Mouse (Mus musculus): ENCODE results near the gene Cercam. TPM values are rescaled to one million over a fixed set of nuclear protein-coding genes. Genes with fewer than 3 reads are reported as not detected.
"Not testable (repeated sequence)": the region's sequence is repeated elsewhere in the genome, so short reads cannot be mapped to it uniquely, and the experiment has no call there.

Gene Cercam
- polyA plus RNA-seq, 1 experiment from 2014 or later, result 18.7 TPM

- H3K27me3 ChIP-seq (ENCODE audit: control insufficient read depth, insufficient read depth, low read length), result no peaks in the 10 kb centered on the region
- H3K36me3 ChIP-seq (ENCODE audit: control insufficient read depth, insufficient read depth, low read length), result 0 out of 2 replicates have a peak, but pooled peaks cover 2% of the 10 kb centered on the region
- no peak overlapping the region for H3K4me2 ChIP-seq (replicated peaks; ENCODE audit: low read depth)
- no peaks in the 10 kb centered on the region for H3K4me1 ChIP-seq (replicated peaks; ENCODE audit: control insufficient read depth, insufficient read depth)
- ATAC-seq (ENCODE audit: low FRiP score, low TSS enrichment) (no peak), DNase-seq (ENCODE audit: low spot score) (no peak)
- H3K9ac ChIP-seq (ENCODE audit: low read length), result no peak overlapping the region
- no peak overlapping the region for H3K4me3 ChIP-seq (ENCODE audit: low read depth, low read length)
- 89% methylated on average over 10 of the region's 10 CpGs for WGBS
- no peak overlapping the region for H3K27ac ChIP-seq (replicated peaks)
- TF ChIP-seq EP300 (optimal IDR thresholded peaks at IDR 0.05) (no peak), CTCF (IDR thresholded peaks at IDR 0.05; ENCODE audit: low read depth) (no peak)
- H3K9me3 ChIP-seq (ENCODE audit: control insufficient read depth, low read length), result no peaks in the 10 kb centered on the region
These were observed 3.8 kb downstream of the Cercam start for GRCm38 (mm10) chr2:29872581-29873295.

DNA sequence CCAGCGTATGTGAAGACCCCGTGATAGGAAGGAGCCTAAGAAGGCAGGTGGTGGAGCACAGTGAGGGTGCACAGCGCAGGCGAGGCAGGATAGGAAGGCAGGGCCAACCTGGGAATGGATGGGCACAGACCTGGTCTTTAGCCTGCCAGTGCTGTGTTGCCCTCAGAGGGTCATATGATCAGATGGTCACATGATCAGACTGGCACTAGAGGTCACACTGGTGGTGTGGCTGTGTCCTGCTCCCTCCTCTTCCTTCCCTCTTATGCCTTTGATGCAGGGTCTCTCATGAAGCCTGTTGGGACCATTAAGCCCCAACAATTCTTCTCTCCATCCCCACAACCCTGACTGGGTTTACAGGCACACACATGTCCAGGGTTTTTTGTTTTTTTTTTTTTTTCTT, 4.8 kb downstream of the Cercam start:
- WGBS, result 91% methylated on average over 4 of the region's 4 CpGs

DNA sequence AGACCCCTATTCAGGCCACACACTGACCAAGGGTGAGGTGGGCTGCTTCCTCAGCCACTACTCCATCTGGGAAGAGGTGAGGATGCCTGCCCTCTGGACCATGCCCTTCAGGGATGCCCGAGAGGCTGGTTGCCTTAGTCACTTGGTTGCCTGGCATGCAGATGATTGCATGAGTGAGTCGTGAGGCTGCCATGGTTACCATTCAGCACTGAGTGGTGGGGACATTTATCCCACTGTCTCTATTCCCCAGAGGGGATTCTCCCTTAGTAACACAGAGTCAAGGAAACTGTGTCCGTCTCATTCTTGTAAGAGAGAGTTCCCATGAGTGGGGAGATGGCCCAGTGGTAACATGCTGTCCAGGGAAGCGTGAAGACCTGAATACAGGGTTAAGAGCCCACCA, 9.1 kb downstream of the Cercam start:
- H3K4me3 ChIP-seq (ENCODE audit: low read depth, low read length), result no peak overlapping the region
- no peaks in the 10 kb centered on the region for H3K27me3 ChIP-seq (ENCODE audit: control insufficient read depth, insufficient read depth, low read length)
- no peak overlapping the region for H3K27ac ChIP-seq (replicated peaks)
- DNase-seq (ENCODE audit: low spot score), result no peak
- H3K9ac ChIP-seq (ENCODE audit: low read length), result 0 out of 2 replicates have a peak overlapping the region, but pooled peaks have one; percentile 8
- H3K9me3 ChIP-seq (ENCODE audit: control insufficient read depth, low read length), result no peaks in the 10 kb centered on the region
- no peak for ATAC-seq (ENCODE audit: low FRiP score, low TSS enrichment)
- no peak overlapping the region for H3K4me2 ChIP-seq (replicated peaks; ENCODE audit: low read depth)
- no peaks in the 10 kb centered on the region for H3K4me1 ChIP-seq (replicated peaks; ENCODE audit: control insufficient read depth, insufficient read depth)
- WGBS, result 83% methylated on average over 4 of the region's 4 CpGs
- TF ChIP-seq CTCF (IDR thresholded peaks at IDR 0.05; ENCODE audit: low read depth) (no peak), EP300 (optimal IDR thresholded peaks at IDR 0.05) (no peak)
- H3K36me3 ChIP-seq (ENCODE audit: control insufficient read depth, insufficient read depth, low read length), result peaks cover 2% of the 10 kb centered on the region; the same call in 1 of the 2 replicates

More for the DNA sequence above, 4.8 kb downstream of the Cercam start:
- ATAC-seq (ENCODE audit: low FRiP score, low TSS enrichment) (no peak), DNase-seq (ENCODE audit: low spot score) (no peak)
- no peak overlapping the region for H3K4me3 ChIP-seq (ENCODE audit: low read depth, low read length)
- no peaks in the 10 kb centered on the region for H3K4me1 ChIP-seq (replicated peaks; ENCODE audit: control insufficient read depth, insufficient read depth)
- no peak overlapping the region for H3K4me2 ChIP-seq (replicated peaks; ENCODE audit: low read depth)
- H3K27me3 ChIP-seq (ENCODE audit: control insufficient read depth, insufficient read depth, low read length), result no peaks in the 10 kb centered on the region
- peaks cover 2% of the 10 kb centered on the region; the same call in 1 of the 2 replicates for H3K36me3 ChIP-seq (ENCODE audit: control insufficient read depth, insufficient read depth, low read length)
- TF ChIP-seq CTCF (IDR thresholded peaks at IDR 0.05; ENCODE audit: low read depth) (no peak), EP300 (optimal IDR thresholded peaks at IDR 0.05) (no peak)
- no peaks in the 10 kb centered on the region for H3K9me3 ChIP-seq (ENCODE audit: control insufficient read depth, low read length)
- no peak overlapping the region for H3K27ac ChIP-seq (replicated peaks)
- no peak overlapping the region for H3K9ac ChIP-seq (ENCODE audit: low read length)

- no peaks in the 10 kb centered on the region for H3K4me1 ChIP-seq (replicated peaks; ENCODE audit: control insufficient read depth, insufficient read depth)
- WGBS, result 68% methylated on average over 8 of the region's 8 CpGs
- ATAC-seq (ENCODE audit: low FRiP score, low TSS enrichment) (no peak), DNase-seq (ENCODE audit: low spot score) (no peak)
- no peaks in the 10 kb centered on the region for H3K9me3 ChIP-seq (ENCODE audit: control insufficient read depth, low read length)
- no peak overlapping the region for H3K4me3 ChIP-seq (ENCODE audit: low read depth, low read length)
- H3K27ac ChIP-seq (replicated peaks), result no peak overlapping the region
- no peak overlapping the region for H3K4me2 ChIP-seq (replicated peaks; ENCODE audit: low read depth)
- TF ChIP-seq CTCF (IDR thresholded peaks at IDR 0.05; ENCODE audit: low read depth), result no peak
- no peak for TF ChIP-seq EP300 (optimal IDR thresholded peaks at IDR 0.05)
- no peak overlapping the region for H3K9ac ChIP-seq (ENCODE audit: low read length)
- no peaks in the 10 kb centered on the region for H3K27me3 ChIP-seq (ENCODE audit: control insufficient read depth, insufficient read depth, low read length)
- peaks cover 2% of the 10 kb centered on the region; the same call in 1 of the 2 replicates for H3K36me3 ChIP-seq (ENCODE audit: control insufficient read depth, insufficient read depth, low read length)
These were observed 10.2 kb downstream of the Cercam start for GRCm38 (mm10) chr2:29879191-29879590.

GRCm38 (mm10) chr2:29879964-29880830, 11.2 kb downstream of the Cercam start:
- Histone ChIP-seq H3K9ac (ENCODE audit: low read length) (no peak overlapping the region), H3K27ac (replicated peaks) (no peak overlapping the region), H3K36me3 (ENCODE audit: control insufficient read depth, insufficient read depth, low read length) (peaks cover 2% of the 10 kb centered on the region; the same call in 1 of the 2 replicates), H3K4me3 (ENCODE audit: low read depth, low read length) (no peak overlapping the region), H3K4me2 (replicated peaks; ENCODE audit: low read depth) (no peak overlapping the region), H3K9me3 (ENCODE audit: control insufficient read depth, low read length) (no peaks in the 10 kb centered on the region), H3K4me1 (replicated peaks; ENCODE audit: control insufficient read depth, insufficient read depth) (no peaks in the 10 kb centered on the region), H3K27me3 (ENCODE audit: control insufficient read depth, insufficient read depth, low read length) (no peaks in the 10 kb centered on the region)
- TF ChIP-seq EP300 (optimal IDR thresholded peaks at IDR 0.05) (no peak), CTCF (IDR thresholded peaks at IDR 0.05; ENCODE audit: low read depth) (no peak)
- ATAC-seq (ENCODE audit: low FRiP score, low TSS enrichment), result no peak
- no peak for DNase-seq (ENCODE audit: low spot score)
- WGBS, result 63% methylated on average over 17 of the region's 17 CpGs

DNA sequence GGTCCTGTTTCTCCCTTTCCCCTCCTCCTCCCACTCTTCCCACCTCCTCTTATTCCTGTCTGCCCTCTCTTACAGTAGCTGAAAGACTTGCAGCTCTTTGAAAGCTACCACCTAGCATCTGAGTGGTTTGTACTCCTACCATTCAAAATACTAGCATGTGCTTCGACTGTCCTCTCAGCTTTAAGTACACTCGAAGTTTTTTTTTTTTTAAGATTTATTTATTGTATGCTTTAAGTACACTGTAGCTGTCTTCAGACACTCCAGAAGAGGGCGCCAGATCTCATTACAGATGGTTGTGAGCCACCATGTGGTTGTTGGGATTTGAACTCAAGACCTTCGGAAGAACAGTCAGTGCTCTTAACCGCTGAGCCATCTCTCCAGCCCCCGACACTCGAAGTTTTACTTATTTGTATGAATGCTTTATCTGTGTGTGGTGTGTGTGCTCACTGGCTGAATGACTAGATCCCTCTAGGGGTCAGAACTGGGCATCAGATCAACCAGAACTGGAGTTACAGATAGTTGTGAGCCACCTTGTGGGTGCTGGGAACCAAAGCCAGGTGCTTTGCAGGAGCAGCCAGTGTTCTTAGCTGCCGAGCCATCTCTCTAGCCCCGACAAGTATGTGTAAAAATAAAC, 17.8 kb downstream of the Cercam start:
- not testable (repeated sequence) for H3K9me3 ChIP-seq (ENCODE audit: control insufficient read depth, low read length); H3K9ac ChIP-seq (ENCODE audit: low read length); H3K36me3 ChIP-seq (ENCODE audit: control insufficient read depth, insufficient read depth, low read length); H3K4me1 ChIP-seq (replicated peaks; ENCODE audit: control insufficient read depth, insufficient read depth); H3K4me2 ChIP-seq (replicated peaks; ENCODE audit: low read depth); H3K27ac ChIP-seq (replicated peaks); H3K27me3 ChIP-seq (ENCODE audit: control insufficient read depth, insufficient read depth, low read length); DNase-seq (ENCODE audit: low spot score); ATAC-seq (ENCODE audit: low FRiP score, low TSS enrichment); H3K4me3 ChIP-seq (ENCODE audit: low read depth, low read length)
- 78% methylated on average over 9 of the region's 9 CpGs for WGBS

Data from stomach, postnatal 0 days (tissue).